Mouse (Mus musculus): ENCODE measurements around the gene Vmn1r159. TPM values are rescaled to one million over a fixed set of nuclear protein-coding genes. Genes with fewer than 3 reads are reported as not detected.
"Not testable (repeated sequence)": the region's sequence is repeated elsewhere in the genome, so short reads cannot be mapped to it uniquely, and the experiment has no call there.

Gene Vmn1r159
- not detected in 2 replicates for polyA plus RNA-seq (2012; rRNA removed)

DNA sequence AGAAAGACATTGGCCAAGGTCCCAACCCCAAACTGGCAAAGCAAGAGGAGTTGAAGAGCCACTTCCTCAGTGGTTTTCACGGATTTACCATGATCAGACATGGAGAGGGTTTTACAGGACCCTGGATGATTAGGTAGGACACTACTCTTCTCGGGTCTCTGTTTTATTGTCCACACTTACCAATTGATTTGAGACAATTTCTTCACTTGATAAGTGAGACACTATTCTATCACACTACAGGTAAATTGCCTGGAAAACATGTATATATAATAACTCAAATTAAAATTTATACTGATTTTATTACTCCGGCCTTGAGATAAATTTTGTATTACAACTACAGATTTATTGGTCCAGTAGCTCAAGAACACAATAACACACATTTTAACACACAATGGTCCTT, at the start of gene Vmn1r159:
Gene Vmn1r159, minus strand, starts transcription at position 101 of the 400 bp plus-strand sequence.
- WGBS = 57% methylated on average over 3 of the region's 3 CpGs

GRCm38 (mm10) chr7:22870924-22871323, 27.5 kb upstream of the Vmn1r159 start, which contains the start of gene Vmn1r160:
Gene Vmn1r160 (plus strand): TSS chr7:22871224.
- WGBS = 40% methylated on average over 1 of the region's 3 CpGs
- not testable (repeated sequence) for DNase-seq (ENCODE audit: low read depth, low spot score)

More for the DNA sequence above, at the start of gene Vmn1r159:
- DNase-seq (ENCODE audit: low read depth, low spot score) = not testable (repeated sequence)

Other genes starting within 250 kb of the Vmn1r159 start
- not detected in 2 replicates for gene Vmn1r155, start 185.6 kb downstream of the Vmn1r159 start, polyA plus RNA-seq (2012; rRNA removed)
- not detected in 2 replicates for gene Gm8693, start 151.3 kb downstream of the Vmn1r159 start, polyA plus RNA-seq (2012; rRNA removed)
- not detected in 2 replicates for gene Gm4567, start 123.9 kb downstream of the Vmn1r159 start, polyA plus RNA-seq (2012; rRNA removed)
- not detected in 2 replicates for gene Vmn1r157, start 81.9 kb downstream of the Vmn1r159 start, polyA plus RNA-seq (2012; rRNA removed)
- not detected in 2 replicates for gene Vmn1r158, start 52.8 kb downstream of the Vmn1r159 start, polyA plus RNA-seq (2012; rRNA removed)
- gene Vmn1r160, start 27.6 kb upstream of the Vmn1r159 start, polyA plus RNA-seq (2012; rRNA removed) = not detected in 2 replicates
- not detected in 2 replicates for gene Gm4214, start 141.1 kb upstream of the Vmn1r159 start, polyA plus RNA-seq (2012; rRNA removed)
- not detected in 2 replicates for gene Gm4216, start 176.3 kb upstream of the Vmn1r159 start, polyA plus RNA-seq (2012; rRNA removed)
- gene Vmn1r163, start 211.9 kb upstream of the Vmn1r159 start, polyA plus RNA-seq (2012; rRNA removed) = not detected in 2 replicates
- gene Gm8720, start 223.9 kb upstream of the Vmn1r159 start, polyA plus RNA-seq (2012; rRNA removed) = not detected in 2 replicates